Comparison of ENCODE assay signal across 28 mouse cellular contexts in the genomic region with DNA sequence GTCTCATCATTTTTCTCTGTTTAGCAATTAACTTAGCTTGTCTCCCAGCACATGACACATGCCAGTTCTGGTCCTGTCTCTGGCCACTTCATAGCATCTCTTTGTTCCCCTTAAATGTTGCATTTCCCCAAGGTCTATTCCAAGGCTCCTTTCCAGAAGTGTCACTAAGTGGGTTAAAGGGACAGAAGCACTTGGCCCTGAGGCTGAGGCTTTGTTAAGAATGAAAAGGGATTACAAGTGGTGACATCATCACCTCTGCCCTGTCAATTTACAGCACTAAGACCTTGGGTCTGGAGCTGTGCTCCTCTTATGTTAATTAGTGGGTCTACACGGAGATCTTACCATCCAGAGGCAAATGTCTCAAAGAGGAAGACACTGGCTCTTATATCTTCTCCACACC. TPM values are rescaled to one million over a fixed set of nuclear protein-coding genes. Genes with fewer than 3 reads are reported as not detected.
DNase-seq lines count a peak whose midpoint lies in the region; ATAC-seq and TF ChIP-seq lines count a peak whose summit lies in the region.
"Had no signal": no experiment of that assay in that cellular context is flagged by ENCODE, and none has a peak within 500 bp of the region (broad histone marks: within the 10 kb centered on the region; RNA-seq: fewer than 3 reads in every experiment).

No protein-coding gene starts in this region.

- ATAC-seq in forebrain, embryonic 12.5 days (ENCODE audit: low FRiP score), result 0 out of 2 replicates have a peak, but pooled peaks have one; percentile 37
- ATAC-seq in forebrain, embryonic 14.5 days, result no peak
- ATAC-seq in midbrain, embryonic 11.5 days (ENCODE audit: low FRiP score), result peak; percentile 78
- ATAC-seq in midbrain, postnatal 0 days (ENCODE audit: low FRiP score), result no peak
- 0 out of 2 replicates have a peak, but pooled peaks have one; percentile 32 for ATAC-seq in forebrain, embryonic 16.5 days
- ATAC-seq: activated CD4-positive, CD25-positive, alpha-beta regulatory T cell, adult 4 months; liver, embryonic 12.5 days had no signal

- H3K4me1 ChIP-seq in forebrain, embryonic 12.5 days, result peaks cover 14% of the 10 kb centered on the region
- peaks cover 2% of the 10 kb centered on the region; the same call in 1 of the 2 replicates for H3K4me1 ChIP-seq in forebrain, embryonic 14.5 days (ENCODE audit: control insufficient read depth, insufficient read depth, low read length)
- H3K4me1 ChIP-seq in midbrain, embryonic 11.5 days (ENCODE audit: control insufficient read depth, insufficient read depth, low read length), result peaks cover 3% of the 10 kb centered on the region; the same call in 1 of the 2 replicates
- no peaks in the 10 kb centered on the region for H3K4me1 ChIP-seq in midbrain, postnatal 0 days (ENCODE audit: insufficient read depth, low read length)
- H3K4me1 ChIP-seq in forebrain, embryonic 16.5 days (replicated peaks; ENCODE audit: control insufficient read depth, insufficient read depth, low read length), result peaks cover 2% of the 10 kb centered on the region; the same call in 1 of the 2 replicates
- H3K4me1 ChIP-seq: limb, embryonic 12.5 days; liver, embryonic 12.5 days had no signal

- H3K36me3 ChIP-seq in forebrain, embryonic 12.5 days (replicated peaks), result peaks cover 17% of the 10 kb centered on the region
- peaks cover 14% of the 10 kb centered on the region for H3K36me3 ChIP-seq in forebrain, embryonic 14.5 days (ENCODE audit: control insufficient read depth, insufficient read depth, low read length)
- H3K36me3 ChIP-seq in midbrain, embryonic 11.5 days (ENCODE audit: control insufficient read depth, insufficient read depth, low read length), result no peaks in the 10 kb centered on the region
- peaks cover 3% of the 10 kb centered on the region; the same call in 1 of the 2 replicates for H3K36me3 ChIP-seq in midbrain, postnatal 0 days (ENCODE audit: insufficient read depth, low read length)
- peaks cover 11% of the 10 kb centered on the region for H3K36me3 ChIP-seq in forebrain, embryonic 16.5 days (ENCODE audit: control insufficient read depth, insufficient read depth)
- H3K36me3 ChIP-seq: liver, embryonic 12.5 days had no signal

- DNase-seq in forebrain, embryonic 14.5 days (ENCODE audit: low spot score), result no peak
- DNase-seq in midbrain, embryonic 11.5 days (ENCODE audit: low spot score, missing footprints), result no peak
- DNase-seq in midbrain, postnatal 0 days (ENCODE audit: low spot score), result no peak
- DNase-seq in retina, embryonic 14.5 days (ENCODE audit: low spot score), result peak; percentile 47
- DNase-seq in kidney, postnatal 4 days, result no peak
- no peak for DNase-seq in layer of hippocampus, postnatal 14 days (ENCODE audit: low spot score in 2 of 2)
- DNase-seq: adrenal gland, postnatal 36 days; B cell, adult 2 months; cerebellum, adult 11-12 months; cerebellum, postnatal 25 days; gastrocnemius, postnatal 10 days; heart, postnatal 10 days; kidney, adult 18-20 months; kidney, postnatal 10 days; layer of hippocampus, postnatal 36 days; lung, adult 18-20 months; lung, postnatal 10 days; right cerebral cortex, postnatal 25 days; spleen, adult 18-20 months; thymus, postnatal 14 days had no signal

- no peaks in the 10 kb centered on the region for H3K27me3 ChIP-seq in forebrain, embryonic 12.5 days
- H3K27me3 ChIP-seq in forebrain, embryonic 14.5 days (replicated peaks; ENCODE audit: control insufficient read depth, insufficient read depth, low read length), result no peaks in the 10 kb centered on the region
- H3K27me3 ChIP-seq in midbrain, embryonic 11.5 days (ENCODE audit: control insufficient read depth, insufficient read depth, low read length), result no peaks in the 10 kb centered on the region
- H3K27me3 ChIP-seq in midbrain, postnatal 0 days (ENCODE audit: insufficient read depth, low read length), result no peaks in the 10 kb centered on the region
- H3K27me3 ChIP-seq in forebrain, embryonic 16.5 days (replicated peaks; ENCODE audit: control insufficient read depth, insufficient read depth, low read length), result no peaks in the 10 kb centered on the region
- H3K27me3 ChIP-seq: limb, embryonic 12.5 days; liver, embryonic 12.5 days had no signal

- no peak overlapping the region for H3K27ac ChIP-seq in forebrain, embryonic 12.5 days
- H3K27ac ChIP-seq in forebrain, embryonic 14.5 days (ENCODE audit: low read depth, low read length), result no peak overlapping the region
- no peak overlapping the region for H3K27ac ChIP-seq in midbrain, embryonic 11.5 days (ENCODE audit: low read depth, low read length)
- no peak overlapping the region for H3K27ac ChIP-seq in midbrain, postnatal 0 days (ENCODE audit: low read depth, low read length)
- H3K27ac ChIP-seq in forebrain, embryonic 16.5 days (ENCODE audit: low read length), result no peak overlapping the region
- H3K27ac ChIP-seq: hindbrain, embryonic 10.5 days; limb, embryonic 12.5 days; liver, embryonic 12.5 days had no signal

- no peak for TF ChIP-seq CTCF in midbrain, postnatal 0 days (IDR thresholded peaks at IDR 0.05)

- H3K9ac ChIP-seq in forebrain, embryonic 12.5 days, result no peak overlapping the region
- H3K9ac ChIP-seq in forebrain, embryonic 14.5 days (ENCODE audit: low read length), result no peak overlapping the region
- H3K9ac ChIP-seq in midbrain, embryonic 11.5 days (ENCODE audit: low read length), result no peak overlapping the region
- no peak overlapping the region for H3K9ac ChIP-seq in midbrain, postnatal 0 days (replicated peaks; ENCODE audit: low read length, poor library complexity, severe bottlenecking)
- H3K9ac ChIP-seq in forebrain, embryonic 16.5 days (replicated peaks; ENCODE audit: low read depth, low read length), result no peak overlapping the region
- H3K9ac ChIP-seq: limb, embryonic 12.5 days; liver, embryonic 12.5 days had no signal

- 14% methylated on average over 1 of the region's 1 CpGs for WGBS in forebrain, embryonic 12.5 days
- 12% methylated on average over 1 of the region's 1 CpGs for WGBS in forebrain, embryonic 14.5 days
- WGBS in midbrain, embryonic 11.5 days, result 25% methylated on average over 1 of the region's 1 CpGs
- WGBS in midbrain, postnatal 0 days, result 12% methylated on average over 1 of the region's 1 CpGs
- WGBS in forebrain, embryonic 16.5 days, result 13% methylated on average over 1 of the region's 1 CpGs

- H3K4me2 ChIP-seq in forebrain, embryonic 12.5 days, result no peak overlapping the region
- H3K4me2 ChIP-seq in forebrain, embryonic 14.5 days (ENCODE audit: low read length), result no peak overlapping the region
- H3K4me2 ChIP-seq in midbrain, embryonic 11.5 days, result no peak overlapping the region
- H3K4me2 ChIP-seq in midbrain, postnatal 0 days (ENCODE audit: low read depth, low read length, poor library complexity, severe bottlenecking), result no peak overlapping the region
- H3K4me2 ChIP-seq in forebrain, embryonic 16.5 days (ENCODE audit: low read length), result no peak overlapping the region
- H3K4me2 ChIP-seq: heart, embryonic 11.5 days; limb, embryonic 12.5 days; liver, embryonic 12.5 days had no signal

- H3K9me3 ChIP-seq in forebrain, embryonic 12.5 days, result no peaks in the 10 kb centered on the region
- H3K9me3 ChIP-seq in forebrain, embryonic 14.5 days (replicated peaks; ENCODE audit: control insufficient read depth, low read length), result no peaks in the 10 kb centered on the region
- no peaks in the 10 kb centered on the region for H3K9me3 ChIP-seq in midbrain, embryonic 11.5 days (ENCODE audit: control insufficient read depth, low read length)
- H3K9me3 ChIP-seq in midbrain, postnatal 0 days (ENCODE audit: low read length), result no peaks in the 10 kb centered on the region
- H3K9me3 ChIP-seq in forebrain, embryonic 16.5 days (ENCODE audit: control insufficient read depth, low read length), result no peaks in the 10 kb centered on the region
- H3K9me3 ChIP-seq: hindbrain, embryonic 10.5 days; limb, embryonic 12.5 days; liver, embryonic 12.5 days had no signal

- no peak overlapping the region for H3K4me3 ChIP-seq in forebrain, embryonic 12.5 days (replicated peaks)
- H3K4me3 ChIP-seq in forebrain, embryonic 14.5 days (ENCODE audit: low read depth, low read length), result no peak overlapping the region
- H3K4me3 ChIP-seq in midbrain, embryonic 11.5 days (ENCODE audit: low read depth, low read length), result no peak overlapping the region
- H3K4me3 ChIP-seq in midbrain, postnatal 0 days (ENCODE audit: low read depth, low read length), result no peak overlapping the region
- no peak overlapping the region for H3K4me3 ChIP-seq in forebrain, embryonic 16.5 days (replicated peaks; ENCODE audit: low read length)
- H3K4me3 ChIP-seq: hindbrain, embryonic 10.5 days; limb, embryonic 12.5 days; liver, embryonic 12.5 days had no signal

RNA-seq across cellular contexts. Expression of a gene that starts 56.0 kb away (rescaled TPM):
- polyA plus RNA-seq in forebrain, embryonic 12.5 days (2016; fragmentation: Nextera tagmentation; extraction: Ambion mirVana), result 166 and 171 TPM in 2 replicates
- 158 and 215 TPM in 2 replicates for polyA plus RNA-seq in forebrain, embryonic 14.5 days (2014; fragmentation: Nextera tagmentation; extraction: Ambion mirVana)
- 157 and 166 TPM in 2 replicates for polyA plus RNA-seq in midbrain, embryonic 11.5 days (2014; fragmentation: Nextera tagmentation; extraction: Ambion mirVana)
- total RNA-seq in midbrain, postnatal 0 days (2014; rRNA removed), result 597 and 628 TPM in 2 replicates
- 511 and 515 TPM in 2 replicates for polyA plus RNA-seq in midbrain, postnatal 0 days (2015; fragmentation: Nextera tagmentation; extraction: Ambion mirVana)
- 287 and 288 TPM in 2 replicates for polyA plus RNA-seq in forebrain, embryonic 16.5 days (2015; fragmentation: Nextera tagmentation; extraction: Ambion mirVana)
- 1,000 to 10,000 TPM; 1,197 to 1,205 TPM for total RNA-seq in layer of hippocampus, postnatal 14 days (2021)
- total RNA-seq: MEL had no signal

Comparison
In these comparisons a context has a peak if more than half of its experiments do, and no peak if none do; other contexts are left out.
1. ATAC-seq: peak in forebrain, embryonic 12.5 days (single experiment), midbrain, embryonic 11.5 days (single experiment) and forebrain, embryonic 16.5 days (single experiment); none in forebrain, embryonic 14.5 days (single experiment) and midbrain, postnatal 0 days (single experiment).